ENCODE assay signal across 7 mouse cellular contexts in the genomic region with DNA sequence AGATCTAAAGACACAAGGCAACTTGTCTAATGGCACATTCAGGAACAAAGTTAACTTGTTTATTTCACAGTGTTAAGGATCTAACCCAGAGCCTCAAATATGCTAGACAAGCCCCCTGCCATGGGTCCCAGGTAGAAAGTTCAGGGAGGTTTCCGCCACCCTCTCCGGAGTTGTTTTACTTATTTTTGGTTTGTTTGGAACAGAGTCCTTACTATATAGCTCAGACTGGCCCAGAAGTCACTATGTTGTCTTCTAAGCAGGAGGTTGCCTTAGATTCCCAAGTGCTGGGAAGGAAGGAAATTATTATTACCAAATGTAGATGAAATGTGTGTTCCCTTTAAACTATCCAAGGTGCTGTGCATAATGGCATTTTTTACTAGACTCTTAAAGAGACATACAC. TPM values are rescaled to one million over a fixed set of nuclear protein-coding genes. Genes with fewer than 3 reads are reported as not detected.
A peak's percentile ranks its signal among the peaks of the same experiment; 100 is the strongest.
DNase-seq lines count a peak whose midpoint lies in the region; ATAC-seq and TF ChIP-seq lines count a peak whose summit lies in the region.

No protein-coding gene starts in this region.

- peak overlapping the region; percentile 23; the same call in 1 of the 2 replicates for H3K9ac ChIP-seq in lung, embryonic 15.5 days
- H3K9ac ChIP-seq in forebrain, embryonic 11.5 days (ENCODE audit: low read length): no peak overlapping the region
- H3K9ac ChIP-seq in limb, embryonic 14.5 days (ENCODE audit: low read depth, low read length, severe bottlenecking): 0 out of 2 replicates have a peak overlapping the region, but pooled peaks have one; percentile 28
- peak overlapping the region; percentile 43; the same call in 1 of the 2 replicates for H3K9ac ChIP-seq in stomach, embryonic 16.5 days (ENCODE audit: low read length)

- peaks cover 7% of the 10 kb centered on the region for H3K4me1 ChIP-seq in lung, embryonic 15.5 days
- H3K4me1 ChIP-seq in forebrain, embryonic 11.5 days (replicated peaks; ENCODE audit: control insufficient read depth, insufficient read depth, low read length): no peaks in the 10 kb centered on the region; the same call in 1 of the 2 replicates
- peaks cover 8% of the 10 kb centered on the region for H3K4me1 ChIP-seq in limb, embryonic 14.5 days (ENCODE audit: control insufficient read depth, insufficient read depth, low read length)
- H3K4me1 ChIP-seq in stomach, embryonic 16.5 days (ENCODE audit: control insufficient read depth, insufficient read depth, low read length): peaks cover 4% of the 10 kb centered on the region

- DNase-seq in lung, adult 18-20 months: no peak
- no peak for DNase-seq in forebrain, embryonic 11.5 days (ENCODE audit: low spot score)
- no peak for DNase-seq in limb, embryonic 14.5 days (ENCODE audit: low spot score)
- no peak for DNase-seq in embryo, embryonic 11 days
- DNase-seq in MN1 (ENCODE audit: low spot score): no peak

- 37% methylated on average over 2 of the region's 2 CpGs for WGBS in lung, embryonic 15.5 days
- WGBS in forebrain, embryonic 11.5 days: 70% methylated on average over 2 of the region's 2 CpGs
- WGBS in limb, embryonic 14.5 days: 27% methylated on average over 2 of the region's 2 CpGs
- WGBS in stomach, embryonic 16.5 days: 36% methylated on average over 2 of the region's 2 CpGs

- peak overlapping the region; percentile 45 for H3K4me2 ChIP-seq in lung, embryonic 15.5 days
- H3K4me2 ChIP-seq in forebrain, embryonic 11.5 days (ENCODE audit: low read depth, low read length, severe bottlenecking): peak overlapping the region; percentile 26; the same call in 1 of the 2 replicates
- peak overlapping the region; percentile 41 for H3K4me2 ChIP-seq in limb, embryonic 14.5 days (replicated peaks; ENCODE audit: low read depth, low read length, severe bottlenecking)
- H3K4me2 ChIP-seq in stomach, embryonic 16.5 days (ENCODE audit: low read depth, low read length): peak overlapping the region; percentile 43

- H3K4me3 ChIP-seq in lung, embryonic 15.5 days: peak overlapping the region; percentile 49
- H3K4me3 ChIP-seq in forebrain, embryonic 11.5 days (ENCODE audit: low read depth, low read length): peak overlapping the region; percentile 30; the same call in 1 of the 2 replicates
- peak overlapping the region; percentile 49 for H3K4me3 ChIP-seq in limb, embryonic 14.5 days (replicated peaks; ENCODE audit: low read length)
- peak overlapping the region; percentile 16; the same call in 1 of the 2 replicates for H3K4me3 ChIP-seq in stomach, embryonic 16.5 days (replicated peaks; ENCODE audit: low read length)

- TF ChIP-seq POLR2A in limb, embryonic 14.5 days (IDR thresholded peaks at IDR 0.05; ENCODE audit: borderline replicate concordance, extremely low read depth, insufficient read depth, insufficient read length): no peak

- H3K27ac ChIP-seq in lung, embryonic 15.5 days: peak overlapping the region; percentile 47; the same call in 1 of the 2 replicates
- peak overlapping the region; percentile 51 for H3K27ac ChIP-seq in forebrain, embryonic 11.5 days (ENCODE audit: low read depth, low read length)
- peak overlapping the region; percentile 8; the same call in 1 of the 2 replicates for H3K27ac ChIP-seq in limb, embryonic 14.5 days (replicated peaks; ENCODE audit: low read depth, low read length)
- H3K27ac ChIP-seq in stomach, embryonic 16.5 days (ENCODE audit: low read length): 0 out of 2 replicates have a peak overlapping the region, but pooled peaks have one; percentile 31

- H3K27me3 ChIP-seq in lung, embryonic 15.5 days: no peaks in the 10 kb centered on the region
- no peaks in the 10 kb centered on the region for H3K27me3 ChIP-seq in forebrain, embryonic 11.5 days (ENCODE audit: control insufficient read depth, insufficient read depth, low read length)
- no peaks in the 10 kb centered on the region for H3K27me3 ChIP-seq in limb, embryonic 14.5 days (ENCODE audit: control insufficient read depth, insufficient read depth, low read length)
- H3K27me3 ChIP-seq in stomach, embryonic 16.5 days (ENCODE audit: control insufficient read depth, insufficient read depth, low read length): no peaks in the 10 kb centered on the region

- no peaks in the 10 kb centered on the region for H3K9me3 ChIP-seq in lung, embryonic 15.5 days
- no peaks in the 10 kb centered on the region for H3K9me3 ChIP-seq in forebrain, embryonic 11.5 days (ENCODE audit: control insufficient read depth, low read length)
- no peaks in the 10 kb centered on the region for H3K9me3 ChIP-seq in limb, embryonic 14.5 days (ENCODE audit: control insufficient read depth, low read length)
- no peaks in the 10 kb centered on the region for H3K9me3 ChIP-seq in stomach, embryonic 16.5 days (replicated peaks; ENCODE audit: control insufficient read depth, low read length)

- H3K36me3 ChIP-seq in lung, embryonic 15.5 days: no peaks in the 10 kb centered on the region
- H3K36me3 ChIP-seq in forebrain, embryonic 11.5 days (ENCODE audit: control insufficient read depth, insufficient read depth, low read length): no peaks in the 10 kb centered on the region
- H3K36me3 ChIP-seq in limb, embryonic 14.5 days (ENCODE audit: control insufficient read depth, insufficient read depth, low read length): no peaks in the 10 kb centered on the region
- H3K36me3 ChIP-seq in stomach, embryonic 16.5 days (ENCODE audit: control insufficient read depth, insufficient read depth, low read length): no peaks in the 10 kb centered on the region

- ATAC-seq in lung, embryonic 15.5 days (ENCODE audit: borderline replicate concordance, extremely low read depth, low FRiP score, low TSS enrichment): no peak
- ATAC-seq in forebrain, embryonic 11.5 days (replicated peaks; ENCODE audit: low FRiP score): no peak
- ATAC-seq in limb, embryonic 14.5 days (ENCODE audit: low FRiP score, low read depth): no peak; the same call in 1 of the 2 replicates
- no peak for ATAC-seq in stomach, embryonic 16.5 days (ENCODE audit: insufficient read depth, low FRiP score)

RNA-seq across cellular contexts. Expression of gene Zfand6, which starts 9.7 kb away (rescaled TPM):
- polyA plus RNA-seq in lung, embryonic 15.5 days (2015; fragmentation: Nextera tagmentation; extraction: Ambion mirVana): 156 and 185 TPM in 2 replicates
- polyA plus RNA-seq in forebrain, embryonic 11.5 days (2014; fragmentation: Nextera tagmentation; extraction: Ambion mirVana): 193 and 208 TPM in 2 replicates
- polyA plus RNA-seq in limb, embryonic 14.5 days (2012; rRNA removed): 159 and 188 TPM in 2 replicates
- polyA plus RNA-seq in limb, embryonic 14.5 days (2014; fragmentation: Nextera tagmentation; extraction: Ambion mirVana): 151 and 173 TPM in 2 replicates
- 179 and 180 TPM in 2 replicates for polyA plus RNA-seq in stomach, embryonic 16.5 days (2015; fragmentation: Nextera tagmentation; extraction: Ambion mirVana)
